Mouse (Mus musculus) neutrophil, adult 59 days (primary cell): Measurements from ENCODE around the gene Dbi. TPM values are rescaled to one million over a fixed set of nuclear protein-coding genes. Genes with fewer than 3 reads are reported as not detected.

Source experiments
- total RNA-seq, 2 experiments: library from RNA; stranded (reverse); gene quantifications; 1 replicate in 1 of 2; 2 replicates in 1 of 2; pipeline ENCODE4 v1.2.4; 2023

Dbi gene
- total RNA-seq: 100 to 1,000 TPM in 1 of 2 experiments, 10 to 100 TPM in 1; 85.9 to 106 TPM

GRCm38 (mm10) chr1:120120969-120121811, at the start of gene Dbi, which contains the start of gene 3110009E18Rik:
TSS of gene Dbi (minus strand) at chr1:120121078.
TSS of gene 3110009E18Rik (plus strand) at chr1:120121187.

GRCm38 (mm10) chr1:120073519-120074306, 47.2 kb downstream of the Dbi start, which contains the start of gene Tmem37:
TSS of gene Tmem37 (minus strand) at chr1:120074074.

Other genes with a start within 250 kb of the Dbi start
- 1 to 10 TPM; 1.1 to 1.4 TPM for gene Tmem177, start 207.9 kb downstream of the Dbi start, total RNA-seq
- not detected for gene Cfap221, start 123.8 kb downstream of the Dbi start, total RNA-seq
- under 1 TPM in 1 of 2 experiments, not detected in 1; 0.20 TPM for gene Sctr, start 114.2 kb downstream of the Dbi start, total RNA-seq
- under 1 TPM in 1 of 2 experiments, not detected in 1; 0.27 TPM for gene Tmem37, start 47.0 kb downstream of the Dbi start, total RNA-seq
- gene 3110009E18Rik, start 109 bp upstream of the Dbi start, total RNA-seq: 1 to 10 TPM; 5.4 to 6.4 TPM
- gene Steap3, start 151.6 kb upstream of the Dbi start, total RNA-seq: 10 to 100 TPM; 12.2 to 13.5 TPM
- not detected for gene C1ql2, start 219.5 kb upstream of the Dbi start, total RNA-seq